Mouse (Mus musculus): Measurements from ENCODE around the gene Pik3r6. TPM values are rescaled to one million over a fixed set of nuclear protein-coding genes. Genes with fewer than 3 reads are reported as not detected.

Pik3r6 gene
- polyA plus RNA-seq, 1 experiment from 2014 or later = 1.9 TPM

DNA sequence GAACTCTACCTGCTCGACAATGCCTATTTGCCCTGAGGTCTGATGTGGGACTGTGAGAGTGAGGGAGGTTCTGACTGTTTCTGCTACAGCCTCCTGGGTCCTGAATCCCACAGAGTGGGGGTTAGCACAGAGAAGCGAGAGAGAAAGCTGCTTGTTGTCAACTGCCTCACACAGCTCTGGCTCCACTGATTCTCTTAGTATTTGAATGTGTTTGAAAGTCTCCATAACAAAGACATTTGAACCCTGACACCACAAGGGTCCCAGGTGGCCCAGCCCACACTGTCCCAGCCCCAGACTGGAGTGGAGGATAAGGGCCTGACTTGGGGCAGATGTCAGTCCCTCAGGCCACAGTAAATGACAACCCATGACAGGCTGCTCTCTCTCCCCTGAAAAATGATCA lies 13.6 kb upstream of the Pik3r6 start:
- Histone ChIP-seq H3K4me1 (no peaks in the 10 kb centered on the region), H3K4me3 (no peak overlapping the region), H3K9me3 (no peaks in the 10 kb centered on the region), H3K27ac (replicated peaks) (no peak overlapping the region), H3K4me2 (replicated peaks) (no peak overlapping the region), H3K36me3 (no peaks in the 10 kb centered on the region), H3K9ac (replicated peaks) (no peak overlapping the region), H3K27me3 (no peaks in the 10 kb centered on the region)
- 38% methylated on average over 2 of the region's 2 CpGs for WGBS
- no peak for ATAC-seq (ENCODE audit: low FRiP score, low read depth)

DNA sequence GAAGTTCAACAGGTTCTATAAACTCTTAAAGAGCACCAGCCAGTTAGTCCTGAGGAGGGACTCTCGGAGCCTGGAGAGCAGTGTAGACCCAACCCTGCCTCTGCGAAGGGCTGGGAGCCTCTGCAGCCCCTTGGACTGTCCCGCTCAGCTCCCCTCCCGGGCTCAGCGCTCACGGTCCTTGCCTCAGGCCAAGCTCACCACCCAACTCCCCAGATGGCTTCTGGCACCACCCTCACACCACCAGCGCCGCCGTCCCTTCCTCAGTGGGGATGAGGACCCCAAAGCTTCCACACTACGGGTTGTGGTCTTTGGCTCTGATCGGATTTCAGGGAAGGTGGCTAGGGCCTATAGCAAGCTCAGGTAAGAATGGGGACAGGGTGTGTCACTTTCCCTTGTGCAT lies 10.2 kb upstream of the Pik3r6 start:
- no peaks in the 10 kb centered on the region for H3K27me3 ChIP-seq
- no peak overlapping the region for H3K27ac ChIP-seq (replicated peaks)
- WGBS = 90% methylated on average over 11 of the region's 11 CpGs
- ATAC-seq (ENCODE audit: low FRiP score, low read depth) = no peak
- H3K4me2 ChIP-seq (replicated peaks) = no peak overlapping the region
- H3K36me3 ChIP-seq = no peaks in the 10 kb centered on the region
- no peak overlapping the region for H3K9ac ChIP-seq (replicated peaks)
- no peaks in the 10 kb centered on the region for H3K4me1 ChIP-seq
- H3K4me3 ChIP-seq = no peak overlapping the region
- H3K9me3 ChIP-seq = no peaks in the 10 kb centered on the region

GRCm38 (mm10) chr11:68493760-68494159 lies 9.1 kb upstream of the Pik3r6 start:
- H3K9me3 ChIP-seq = no peaks in the 10 kb centered on the region
- 80% methylated on average over 5 of the region's 5 CpGs for WGBS
- H3K9ac ChIP-seq (replicated peaks) = no peak overlapping the region
- no peak overlapping the region for H3K4me3 ChIP-seq
- H3K4me1 ChIP-seq = no peaks in the 10 kb centered on the region
- ATAC-seq (ENCODE audit: low FRiP score, low read depth) = no peak
- no peak overlapping the region for H3K27ac ChIP-seq (replicated peaks)
- H3K4me2 ChIP-seq (replicated peaks) = no peak overlapping the region
- no peaks in the 10 kb centered on the region for H3K36me3 ChIP-seq
- no peaks in the 10 kb centered on the region for H3K27me3 ChIP-seq

- no peaks in the 10 kb centered on the region for H3K27me3 ChIP-seq
- no peak overlapping the region for H3K27ac ChIP-seq (replicated peaks)
- no peaks in the 10 kb centered on the region for H3K9me3 ChIP-seq
- no peak overlapping the region for H3K9ac ChIP-seq (replicated peaks)
- no peak overlapping the region for H3K4me3 ChIP-seq
- 81% methylated on average over 6 of the region's 6 CpGs for WGBS
- H3K4me2 ChIP-seq (replicated peaks) = no peak overlapping the region
- no peaks in the 10 kb centered on the region for H3K36me3 ChIP-seq
- no peaks in the 10 kb centered on the region; the same call in 1 of the 2 replicates for H3K4me1 ChIP-seq
- no peak for ATAC-seq (ENCODE audit: low FRiP score, low read depth)
These were observed 5.7 kb upstream of the Pik3r6 start for GRCm38 (mm10) chr11:68497081-68497480.

DNA sequence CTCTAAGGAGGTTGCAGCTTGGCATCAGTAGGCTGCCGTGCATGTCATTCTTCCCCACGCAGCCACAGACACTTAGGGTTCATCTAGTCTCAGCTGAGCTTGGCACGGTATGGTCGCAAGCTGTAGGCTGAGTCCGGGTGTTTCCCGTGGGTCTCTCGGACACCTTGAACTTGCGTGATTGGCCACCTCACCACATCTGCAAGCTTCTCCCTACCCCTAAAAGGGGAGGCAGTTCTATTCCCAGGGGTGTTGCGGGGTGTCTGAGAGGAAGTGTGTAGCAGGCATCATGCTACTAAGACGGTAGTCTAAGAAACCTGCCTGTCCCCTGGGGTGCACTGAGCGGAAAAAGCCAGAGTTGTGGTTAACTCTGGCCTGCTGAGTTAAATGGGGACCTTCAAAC lies 4.3 kb upstream of the Pik3r6 start:
- WGBS = 88% methylated on average over 11 of the region's 11 CpGs
- no peak overlapping the region for H3K4me2 ChIP-seq (replicated peaks)

GRCm38 (mm10) chr11:68498999-68499699 lies 3.7 kb upstream of the Pik3r6 start:
- H3K4me1 ChIP-seq = no peaks in the 10 kb centered on the region; the same call in 1 of the 2 replicates
- H3K4me3 ChIP-seq = no peak overlapping the region
- H3K9ac ChIP-seq (replicated peaks) = no peak overlapping the region
- no peak overlapping the region for H3K27ac ChIP-seq (replicated peaks)
- no peaks in the 10 kb centered on the region for H3K9me3 ChIP-seq
- H3K27me3 ChIP-seq = no peaks in the 10 kb centered on the region
- H3K36me3 ChIP-seq = no peaks in the 10 kb centered on the region
- no peak for ATAC-seq (ENCODE audit: low FRiP score, low read depth)
- H3K4me2 ChIP-seq (replicated peaks) = no peak overlapping the region
- WGBS = 71% methylated on average over 7 of the region's 8 CpGs

More for the DNA sequence above, 4.3 kb upstream of the Pik3r6 start:
- Histone ChIP-seq H3K27me3 (no peaks in the 10 kb centered on the region), H3K4me1 (no peaks in the 10 kb centered on the region; the same call in 1 of the 2 replicates), H3K9ac (replicated peaks) (no peak overlapping the region), H3K9me3 (no peaks in the 10 kb centered on the region), H3K36me3 (no peaks in the 10 kb centered on the region), H3K4me3 (no peak overlapping the region), H3K27ac (replicated peaks) (no peak overlapping the region)
- no peak for ATAC-seq (ENCODE audit: low FRiP score, low read depth)

DNA sequence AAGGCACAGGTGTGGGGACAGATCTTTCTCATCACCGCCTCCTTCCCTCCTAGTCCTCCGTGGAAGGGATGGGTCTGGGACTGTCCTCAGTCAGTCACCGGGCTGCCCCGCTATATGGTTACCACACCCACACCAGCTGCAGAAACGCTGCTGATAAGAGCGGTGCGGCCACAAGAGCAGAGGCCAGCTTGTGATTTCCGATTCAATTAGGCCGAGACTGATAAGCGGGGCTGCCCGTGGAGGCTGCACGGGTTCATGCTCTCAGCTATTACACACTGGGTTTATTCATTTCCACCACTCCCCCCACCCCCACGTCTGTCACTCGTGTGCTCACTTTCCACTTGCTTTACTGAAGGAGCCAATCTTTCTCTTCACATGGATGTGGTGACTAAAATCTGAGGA lies 1.9 kb upstream of the Pik3r6 start:
- WGBS = 80% methylated on average over 14 of the region's 14 CpGs
- Histone ChIP-seq H3K27me3 (no peaks in the 10 kb centered on the region), H3K4me1 (no peaks in the 10 kb centered on the region; the same call in 1 of the 2 replicates), H3K4me2 (replicated peaks) (no peak overlapping the region), H3K36me3 (no peaks in the 10 kb centered on the region), H3K27ac (replicated peaks) (no peak overlapping the region), H3K9ac (replicated peaks) (no peak overlapping the region), H3K9me3 (no peaks in the 10 kb centered on the region), H3K4me3 (no peak overlapping the region)
- no peak for ATAC-seq (ENCODE audit: low FRiP score, low read depth)

GRCm38 (mm10) chr11:68502408-68502807 lies 411 bp upstream of the Pik3r6 start:
- no peaks in the 10 kb centered on the region for H3K27me3 ChIP-seq
- H3K9ac ChIP-seq (replicated peaks) = no peak overlapping the region
- H3K9me3 ChIP-seq = no peaks in the 10 kb centered on the region
- H3K36me3 ChIP-seq = no peaks in the 10 kb centered on the region
- 68% methylated on average over 2 of the region's 2 CpGs for WGBS
- H3K4me2 ChIP-seq (replicated peaks) = no peak overlapping the region
- H3K27ac ChIP-seq (replicated peaks) = no peak overlapping the region
- no peak overlapping the region for H3K4me3 ChIP-seq
- H3K4me1 ChIP-seq = no peaks in the 10 kb centered on the region; the same call in 1 of the 2 replicates
- ATAC-seq (ENCODE audit: low FRiP score, low read depth) = no peak

GRCm38 (mm10) chr11:68504913-68505312 lies 2.1 kb downstream of the Pik3r6 start:
- no peaks in the 10 kb centered on the region for H3K27me3 ChIP-seq
- H3K4me2 ChIP-seq (replicated peaks) = no peak overlapping the region
- no peak for ATAC-seq (ENCODE audit: low FRiP score, low read depth)
- no peak overlapping the region for H3K4me3 ChIP-seq
- no peak overlapping the region for H3K9ac ChIP-seq (replicated peaks)
- no peaks in the 10 kb centered on the region for H3K36me3 ChIP-seq
- WGBS = 83% methylated on average over 11 of the region's 11 CpGs
- H3K9me3 ChIP-seq = no peaks in the 10 kb centered on the region
- no peak overlapping the region for H3K27ac ChIP-seq (replicated peaks)
- H3K4me1 ChIP-seq = no peaks in the 10 kb centered on the region; the same call in 1 of the 2 replicates

DNA sequence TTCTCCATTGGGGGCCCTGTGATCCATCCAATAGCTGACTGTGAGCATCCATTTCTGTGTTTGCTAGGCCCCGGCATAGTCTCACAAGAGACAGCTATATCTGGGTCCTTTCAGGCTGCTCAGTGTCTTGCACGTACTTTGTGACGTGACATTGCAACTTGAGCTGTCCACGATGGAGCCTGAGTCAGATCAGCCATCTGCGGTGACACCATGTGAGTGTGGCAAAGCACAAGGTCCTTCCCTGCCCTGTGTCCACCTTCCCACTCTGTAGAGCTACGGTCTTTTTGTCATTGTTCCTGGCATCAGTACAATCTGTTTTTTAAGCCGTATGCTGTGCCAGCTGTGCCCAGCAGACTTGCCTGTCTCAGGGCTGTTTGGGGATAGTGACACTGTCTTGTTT lies 4.4 kb downstream of the Pik3r6 start:
- Histone ChIP-seq H3K4me2 (replicated peaks) (no peak overlapping the region), H3K27ac (replicated peaks) (no peak overlapping the region), H3K27me3 (no peaks in the 10 kb centered on the region), H3K9me3 (no peaks in the 10 kb centered on the region), H3K4me1 (no peaks in the 10 kb centered on the region), H3K4me3 (no peak overlapping the region), H3K36me3 (no peaks in the 10 kb centered on the region), H3K9ac (replicated peaks) (no peak overlapping the region)
- WGBS = 91% methylated on average over 7 of the region's 7 CpGs
- no peak for ATAC-seq (ENCODE audit: low FRiP score, low read depth)

DNA sequence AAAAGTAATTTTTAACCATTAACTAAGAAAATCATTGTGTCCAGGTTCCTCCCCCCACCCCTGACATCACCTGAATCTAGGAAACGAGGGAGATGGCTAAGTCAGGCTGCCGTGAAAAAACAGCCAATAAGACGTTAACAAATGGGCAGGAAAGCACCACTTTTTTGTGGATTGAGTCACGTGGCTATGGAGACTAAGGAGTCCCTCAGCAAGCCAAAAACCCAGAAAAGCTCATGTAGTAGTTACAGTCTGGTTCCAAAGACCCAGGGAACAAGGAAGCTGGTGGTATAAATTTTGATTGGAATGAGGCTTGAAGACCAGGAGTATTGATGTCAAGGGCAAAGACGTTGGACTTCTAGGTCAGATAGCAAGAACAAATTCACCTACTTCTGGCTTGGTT lies 5.8 kb downstream of the Pik3r6 start:
- Histone ChIP-seq H3K9me3 (no peaks in the 10 kb centered on the region), H3K27me3 (no peaks in the 10 kb centered on the region), H3K4me2 (replicated peaks) (no peak overlapping the region), H3K4me3 (no peak overlapping the region), H3K36me3 (no peaks in the 10 kb centered on the region), H3K9ac (replicated peaks) (no peak overlapping the region), H3K4me1 (no peaks in the 10 kb centered on the region), H3K27ac (replicated peaks) (no peak overlapping the region)
- 75% methylated on average over 5 of the region's 5 CpGs for WGBS
- no peak for ATAC-seq (ENCODE audit: low FRiP score, low read depth)

DNA sequence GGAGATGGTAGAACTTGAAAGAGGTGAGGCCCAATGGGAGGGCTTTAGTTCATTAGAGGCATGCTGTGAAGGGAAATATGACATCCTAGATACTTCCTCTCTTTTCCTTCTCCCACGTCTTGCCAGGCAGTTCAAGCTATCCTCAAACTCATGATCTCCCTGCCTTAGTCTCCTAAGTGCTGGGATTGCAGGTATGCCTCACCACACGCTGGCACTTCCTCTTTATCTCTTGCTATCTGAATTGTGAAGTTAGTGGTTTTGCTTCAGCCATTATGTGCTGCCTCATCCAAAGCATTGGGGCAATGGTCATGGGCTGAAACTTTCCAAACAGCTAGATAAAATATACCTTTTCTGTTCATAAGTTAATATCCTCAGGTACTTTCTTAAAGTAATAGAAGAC lies 6.4 kb downstream of the Pik3r6 start:
- 67% methylated on average over 2 of the region's 2 CpGs for WGBS
- no peaks in the 10 kb centered on the region for H3K9me3 ChIP-seq
- H3K27ac ChIP-seq (replicated peaks) = no peak overlapping the region
- H3K36me3 ChIP-seq = no peaks in the 10 kb centered on the region
- H3K9ac ChIP-seq (replicated peaks) = no peak overlapping the region
- H3K4me1 ChIP-seq = no peaks in the 10 kb centered on the region
- ATAC-seq (ENCODE audit: low FRiP score, low read depth) = no peak
- no peak overlapping the region for H3K4me2 ChIP-seq (replicated peaks)
- H3K4me3 ChIP-seq = no peak overlapping the region
- H3K27me3 ChIP-seq = no peaks in the 10 kb centered on the region

GRCm38 (mm10) chr11:68513969-68514368 lies 11.2 kb downstream of the Pik3r6 start:
- H3K27ac ChIP-seq (replicated peaks) = no peak overlapping the region
- H3K36me3 ChIP-seq = no peaks in the 10 kb centered on the region
- H3K27me3 ChIP-seq = no peaks in the 10 kb centered on the region
- peaks cover under 1% of the 10 kb centered on the region for H3K9me3 ChIP-seq
- no peaks in the 10 kb centered on the region for H3K4me1 ChIP-seq
- WGBS = 49% methylated on average over 3 of the region's 3 CpGs
- no peak overlapping the region for H3K4me2 ChIP-seq (replicated peaks)
- ATAC-seq (ENCODE audit: low FRiP score, low read depth) = no peak
- H3K9ac ChIP-seq (replicated peaks) = no peak overlapping the region
- H3K4me3 ChIP-seq = no peak overlapping the region
